Mouse (Mus musculus) monocyte, adult 5-6 weeks (primary cell): Measurements from ENCODE around the gene Rrp36. TPM values are rescaled to one million over a fixed set of nuclear protein-coding genes. Genes with fewer than 3 reads are reported as not detected.

Source experiments
- ATAC-seq: fragments of 153-309, 156-312 bp; replicated peaks from 2 replicates; pipeline ENCODE4 v1.8.0; 2017; ENCODE audit warnings: mild to moderate bottlenecking; ENCODE audit not compliant: low TSS enrichment, insufficient number of reproducible peaks, severe bottlenecking, poor library complexity, low FRiP score
- total RNA-seq: library from RNA; stranded (forward); fragments of 200-1000, 200-491, 200-594 nt; gene quantifications from 3 replicates; pipeline ENCODE4 v1.2.3, GENCODE M21; 2017

Gene Rrp36
- 52.8 to 99.5 TPM (median 65.5 TPM) in 3 replicates for total RNA-seq

DNA sequence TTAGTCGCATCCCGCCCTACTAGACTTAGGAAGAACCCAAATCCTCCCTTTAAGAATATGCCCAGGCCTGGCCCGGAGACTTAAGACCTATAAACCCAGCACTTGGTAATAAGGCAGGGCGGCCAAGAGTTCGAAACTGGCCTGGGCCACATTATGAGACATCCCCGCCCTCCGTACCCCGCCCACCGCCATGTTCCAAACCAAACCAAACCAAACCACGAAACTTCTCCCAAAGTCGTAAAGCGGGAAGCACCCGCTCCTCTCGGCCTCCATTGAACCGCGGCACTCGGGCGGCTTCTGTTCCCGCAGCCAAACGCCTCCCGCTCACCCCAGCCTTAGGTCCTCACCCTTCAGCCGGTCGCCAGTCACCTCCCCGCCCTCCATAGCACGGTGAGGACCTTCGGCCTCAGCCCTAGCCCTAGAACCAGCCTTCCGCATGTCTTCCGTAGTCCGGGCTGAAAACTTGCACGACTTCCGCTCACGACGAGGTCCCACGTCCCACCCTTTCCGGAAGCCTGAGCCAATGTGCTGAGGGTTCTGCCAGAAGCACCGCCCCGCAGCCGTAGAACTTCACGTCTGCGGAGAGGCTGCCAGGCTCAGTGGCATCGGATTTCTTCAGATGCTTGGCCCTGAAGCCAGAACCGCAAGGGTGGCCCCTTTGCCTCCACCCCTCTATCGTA, at the start of gene Rrp36:
Rrp36 (minus strand) TSS at position 503 of the 680 bp plus-strand sequence.
- ATAC-seq: peak; percentile 95

DNA sequence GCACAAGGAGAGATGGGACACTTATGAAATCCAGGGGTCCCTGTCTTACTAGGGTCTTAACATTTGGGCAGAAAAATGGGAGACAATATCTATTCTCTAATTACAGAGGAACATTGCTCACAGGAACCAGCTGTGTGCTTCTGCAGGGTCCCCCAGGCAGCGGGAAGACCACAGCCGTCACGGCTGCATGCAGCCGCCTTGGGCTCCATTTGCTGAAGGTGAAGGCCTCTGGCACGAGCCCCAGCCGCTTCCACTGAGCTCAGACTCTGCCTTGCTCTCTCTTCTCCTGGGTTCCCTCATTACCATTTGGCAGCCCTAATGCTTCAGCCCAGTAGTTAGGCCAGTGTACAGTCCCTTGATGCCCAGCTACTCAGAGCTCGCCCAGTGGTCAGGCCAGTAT, 46.9 kb upstream of the Rrp36 start:
- no peak for ATAC-seq

GRCm38 (mm10) chr17:46714756-46715481, 40.8 kb upstream of the Rrp36 start:
- ATAC-seq: no peak

DNA sequence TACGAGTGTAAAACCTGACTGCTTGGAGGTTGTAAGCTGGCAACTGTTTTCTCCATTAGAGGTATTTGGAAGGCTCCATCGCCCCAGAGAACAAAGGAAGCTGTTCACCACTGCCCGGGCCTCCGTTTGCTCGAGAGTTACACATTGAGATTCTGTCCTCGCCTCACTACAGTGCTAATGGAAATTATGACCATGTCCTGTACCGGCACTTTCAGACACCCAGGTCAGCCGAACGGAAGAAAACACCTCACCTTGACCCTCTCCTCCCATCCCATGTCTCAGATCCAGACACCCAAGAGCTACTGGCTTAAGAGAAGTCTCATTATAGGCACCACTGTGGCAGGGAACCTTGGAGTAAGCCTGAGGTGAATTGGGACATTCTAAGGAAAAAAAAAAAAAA, 39.7 kb upstream of the Rrp36 start:
- no peak for ATAC-seq

DNA sequence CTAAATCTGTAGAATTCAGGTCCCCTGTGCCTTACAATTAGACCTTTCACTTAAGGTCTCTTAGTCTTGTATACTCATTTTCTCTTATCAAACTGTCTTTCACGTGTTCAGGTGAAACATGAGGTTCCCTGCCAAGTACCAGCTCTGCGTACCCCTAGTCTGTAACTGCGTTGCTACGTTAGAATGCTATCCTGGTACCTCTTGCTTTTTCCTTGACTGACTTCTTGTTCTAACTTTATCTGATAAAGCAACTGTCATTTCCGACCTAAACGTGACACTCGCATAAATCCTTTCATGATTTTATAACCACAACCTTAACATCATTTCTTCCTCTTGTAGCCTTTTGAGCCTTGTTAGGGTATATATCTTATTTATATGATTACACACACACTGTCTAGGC, 38.3 kb upstream of the Rrp36 start:
- no peak for ATAC-seq

DNA sequence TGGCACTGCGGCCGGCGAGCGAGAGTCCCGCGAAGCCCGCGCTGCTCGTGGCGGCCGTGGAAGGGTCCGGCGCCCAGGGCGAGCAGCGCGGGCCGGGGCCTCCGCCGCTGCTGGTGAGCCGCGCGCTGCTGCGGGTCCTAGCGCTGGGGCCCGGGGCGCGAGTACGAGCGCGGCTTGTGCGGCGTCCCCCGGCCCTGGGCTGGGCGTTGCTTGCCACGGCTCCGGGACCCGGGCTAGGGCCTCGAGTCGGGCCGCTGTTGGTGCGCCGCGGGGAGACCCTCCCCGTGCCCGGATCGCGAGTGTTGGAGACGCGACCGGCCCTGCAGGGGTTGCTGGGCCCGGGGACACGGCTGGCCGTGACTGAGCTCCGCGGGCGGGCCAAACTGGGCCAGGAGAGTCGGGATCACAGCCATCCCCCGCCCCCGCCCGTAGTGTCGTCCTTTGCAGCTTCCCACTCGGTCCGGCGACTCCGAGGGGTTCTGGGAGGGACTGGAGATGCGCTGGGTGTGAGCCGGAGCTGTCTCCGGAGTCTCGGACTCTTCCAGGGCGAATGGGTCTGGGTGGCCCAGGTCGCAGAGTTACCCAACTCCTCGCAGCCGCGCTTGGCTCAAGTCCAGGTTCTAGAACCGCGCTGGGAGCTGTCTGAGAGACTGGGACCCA, 37.6 kb upstream of the Rrp36 start:
- no peak for ATAC-seq

- peak; percentile 95 for ATAC-seq
Measured at GRCm38 (mm10) chr17:46710959-46711597, 36.9 kb upstream of the Rrp36 start, which contains the start of gene Pex6. Gene Pex6 (plus strand): TSS chr17:46711463.

GRCm38 (mm10) chr17:46706375-46707089, 32.4 kb upstream of the Rrp36 start:
- ATAC-seq: no peak

- peak; percentile 98 for ATAC-seq
Measured at GRCm38 (mm10) chr17:46704887-46705835, 31.0 kb upstream of the Rrp36 start, which contains the start of gene Ppp2r5d. Gene Ppp2r5d (minus strand): TSS chr17:46705111.

DNA sequence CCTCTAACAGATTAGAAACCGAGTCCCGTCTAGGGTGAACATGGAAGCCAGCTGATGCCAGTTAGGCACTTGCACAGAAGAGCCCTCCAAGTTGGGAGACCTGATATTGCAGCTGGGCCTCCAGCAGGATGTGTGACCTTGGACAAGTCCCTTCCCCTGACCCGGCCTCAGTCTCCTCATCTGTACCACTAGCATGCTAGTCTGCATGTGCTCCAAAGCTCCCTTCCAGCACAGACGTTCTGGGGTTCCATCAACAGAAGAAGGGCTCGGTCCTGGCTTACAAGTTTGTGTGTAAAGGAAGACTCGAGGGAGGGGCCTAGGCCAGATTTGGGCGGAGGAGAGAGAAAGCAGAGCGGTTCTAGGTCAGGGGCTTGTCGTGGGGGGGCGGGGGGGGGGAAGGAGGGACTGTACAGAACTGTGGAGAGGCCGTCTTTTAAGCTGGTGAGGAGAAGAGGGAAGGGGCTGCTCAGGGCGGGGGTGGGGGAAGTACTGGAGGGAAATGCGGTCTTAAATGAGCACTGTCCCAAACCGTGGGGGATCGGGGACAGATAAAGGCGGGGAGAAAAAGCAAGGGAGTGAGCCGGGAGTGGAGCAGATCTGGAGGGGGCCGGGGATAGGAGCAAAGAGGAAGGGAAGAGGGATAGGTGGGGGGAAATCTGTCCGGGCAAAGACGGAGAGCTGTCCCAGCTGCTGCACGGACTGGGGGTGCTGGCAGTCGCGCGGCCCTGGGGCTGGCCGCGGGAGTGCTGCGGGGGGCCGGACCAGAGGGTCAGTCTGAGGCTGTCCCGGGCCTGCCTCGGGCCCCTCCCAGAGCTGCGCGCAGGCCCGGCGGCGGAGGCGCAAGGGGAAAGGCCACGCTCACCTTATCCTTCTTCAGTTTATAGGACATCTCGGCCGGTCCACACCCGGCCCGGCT, 30.1 kb upstream of the Rrp36 start:
- ATAC-seq: no peak

- no peak for ATAC-seq
Measured at GRCm38 (mm10) chr17:46702506-46702905, 28.4 kb upstream of the Rrp36 start.

DNA sequence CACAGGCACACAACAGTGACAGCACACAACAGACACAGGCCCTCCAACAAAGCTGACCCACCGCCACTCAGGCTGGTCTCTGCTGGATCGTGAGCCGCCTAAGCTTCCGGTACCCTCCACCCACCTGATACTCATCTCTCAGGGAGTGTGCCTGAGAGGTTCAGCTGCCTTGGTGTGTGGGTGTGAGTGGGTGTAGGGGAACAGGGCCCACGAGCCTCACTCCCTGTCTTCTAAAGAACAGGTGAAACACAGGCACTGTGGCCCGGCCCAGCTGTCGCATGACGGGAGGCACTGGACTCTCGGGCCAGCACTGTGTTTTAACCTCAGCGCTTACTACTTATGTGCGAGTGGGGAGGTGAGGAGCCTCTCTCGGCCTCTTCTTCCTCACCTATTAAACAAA, 27.9 kb upstream of the Rrp36 start:
- no peak for ATAC-seq

DNA sequence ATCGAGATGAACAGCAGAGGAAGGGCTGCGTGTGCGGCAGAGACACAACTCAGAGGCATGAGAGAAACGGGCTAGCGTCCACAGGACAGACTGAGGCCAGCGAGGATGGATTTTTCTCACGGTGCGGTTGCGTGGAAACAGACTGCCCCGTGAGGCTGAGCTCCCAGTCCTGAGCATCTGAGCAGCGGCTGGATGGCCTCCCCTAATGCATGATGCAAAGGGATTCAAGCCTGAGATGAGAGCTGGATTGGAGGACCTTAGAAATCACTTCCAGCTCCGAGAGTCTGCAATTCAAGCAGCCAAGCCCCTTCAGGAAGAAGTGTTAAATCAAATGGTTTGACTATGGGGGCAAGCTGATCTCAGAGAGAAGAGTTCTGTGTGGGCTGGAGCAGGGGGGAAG, 27.3 kb upstream of the Rrp36 start:
- ATAC-seq: no peak

GRCm38 (mm10) chr17:46699912-46700311, 25.8 kb upstream of the Rrp36 start:
- ATAC-seq: no peak

DNA sequence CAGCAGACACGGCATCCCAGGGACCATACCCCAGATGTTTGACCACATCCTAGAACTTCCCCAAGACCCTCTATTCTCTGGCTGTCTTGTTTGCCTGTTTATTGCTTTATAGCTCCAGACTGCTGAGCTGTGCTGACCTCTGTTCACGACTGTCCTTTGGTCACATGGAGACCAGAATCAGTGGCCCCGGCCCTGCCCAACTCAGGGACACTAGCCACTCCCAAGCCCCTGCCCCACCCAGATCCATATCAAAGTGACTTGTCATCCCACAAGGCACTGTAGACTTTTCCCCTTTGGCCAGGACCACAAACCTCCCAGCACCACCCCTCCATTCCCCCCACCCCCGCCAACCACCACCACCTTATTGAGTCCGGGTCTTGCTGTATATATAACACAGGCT, 25.1 kb upstream of the Rrp36 start:
- no peak for ATAC-seq

- no peak for ATAC-seq
Measured at GRCm38 (mm10) chr17:46698515-46698914, 24.4 kb upstream of the Rrp36 start.
